Mouse (Mus musculus): ENCODE measurements around the gene Thsd4. TPM values are rescaled to one million over a fixed set of nuclear protein-coding genes. Genes with fewer than 3 reads are reported as not detected.

Thsd4 gene
- total and polyA plus RNA-seq, 2 experiments from 2014 or later, result 4.8 to 45.0 TPM

DNA sequence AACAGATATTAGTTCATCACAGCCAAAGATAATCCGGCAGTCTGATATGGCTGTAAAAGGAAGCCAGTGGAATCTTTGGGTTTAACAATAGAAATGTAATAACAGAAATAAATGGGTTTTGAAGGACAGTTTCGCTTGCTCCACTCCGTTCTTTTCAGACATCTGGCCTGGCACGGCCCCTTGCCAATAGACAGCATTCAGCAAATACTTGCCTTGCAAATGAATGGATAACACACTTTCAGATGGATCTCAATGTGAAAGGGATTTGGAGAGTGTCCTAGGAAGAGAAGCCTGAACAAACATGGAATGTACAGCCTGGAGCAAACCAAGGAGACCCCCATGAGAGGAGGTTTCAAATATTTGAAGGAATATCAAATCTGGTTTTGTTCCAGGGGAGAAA, 295.2 kb downstream of the Thsd4 start:
- 76% methylated on average over 4 of the region's 4 CpGs for WGBS
- H3K4me1 ChIP-seq (ENCODE audit: control insufficient read depth, insufficient read depth), result no peaks in the 10 kb centered on the region
- no peak overlapping the region for H3K9ac ChIP-seq (replicated peaks; ENCODE audit: low read depth, low read length)
- no peaks in the 10 kb centered on the region for H3K36me3 ChIP-seq (replicated peaks; ENCODE audit: control insufficient read depth, insufficient read depth, low read length)
- H3K27me3 ChIP-seq (ENCODE audit: control insufficient read depth, insufficient read depth, low read length), result no peaks in the 10 kb centered on the region
- H3K9me3 ChIP-seq (replicated peaks; ENCODE audit: control insufficient read depth, low read length), result no peaks in the 10 kb centered on the region
- H3K27ac ChIP-seq (ENCODE audit: low read depth), result no peak overlapping the region
- no peak for ATAC-seq (ENCODE audit: insufficient read depth, low read depth)
- TF ChIP-seq EP300 (IDR thresholded peaks at IDR 0.05; ENCODE audit: low read depth) (no peak), CTCF (IDR thresholded peaks at IDR 0.05; ENCODE audit: low read depth) (no peak)
- no peak overlapping the region for H3K4me3 ChIP-seq (ENCODE audit: low read depth, low read length)
- no peak for DNase-seq (ENCODE audit: low spot score)
- H3K4me2 ChIP-seq (ENCODE audit: low read depth, low read length), result no peak overlapping the region

GRCm38 (mm10) chr9:60226155-60226554, 295.7 kb downstream of the Thsd4 start:
- WGBS, result 79% methylated on average over 14 of the region's 14 CpGs
- H3K9me3 ChIP-seq (replicated peaks; ENCODE audit: control insufficient read depth, low read length), result no peaks in the 10 kb centered on the region
- H3K4me2 ChIP-seq (ENCODE audit: low read depth, low read length), result no peak overlapping the region
- H3K36me3 ChIP-seq (replicated peaks; ENCODE audit: control insufficient read depth, insufficient read depth, low read length), result no peaks in the 10 kb centered on the region
- no peak overlapping the region for H3K4me3 ChIP-seq (ENCODE audit: low read depth, low read length)
- H3K27ac ChIP-seq (ENCODE audit: low read depth), result no peak overlapping the region
- H3K9ac ChIP-seq (replicated peaks; ENCODE audit: low read depth, low read length), result no peak overlapping the region
- TF ChIP-seq EP300 (IDR thresholded peaks at IDR 0.05; ENCODE audit: low read depth) (no peak), CTCF (IDR thresholded peaks at IDR 0.05; ENCODE audit: low read depth) (no peak)
- DNase-seq (ENCODE audit: low spot score), result no peak
- H3K27me3 ChIP-seq (ENCODE audit: control insufficient read depth, insufficient read depth, low read length), result no peaks in the 10 kb centered on the region
- no peak for ATAC-seq (ENCODE audit: insufficient read depth, low read depth)
- H3K4me1 ChIP-seq (ENCODE audit: control insufficient read depth, insufficient read depth), result no peaks in the 10 kb centered on the region

DNA sequence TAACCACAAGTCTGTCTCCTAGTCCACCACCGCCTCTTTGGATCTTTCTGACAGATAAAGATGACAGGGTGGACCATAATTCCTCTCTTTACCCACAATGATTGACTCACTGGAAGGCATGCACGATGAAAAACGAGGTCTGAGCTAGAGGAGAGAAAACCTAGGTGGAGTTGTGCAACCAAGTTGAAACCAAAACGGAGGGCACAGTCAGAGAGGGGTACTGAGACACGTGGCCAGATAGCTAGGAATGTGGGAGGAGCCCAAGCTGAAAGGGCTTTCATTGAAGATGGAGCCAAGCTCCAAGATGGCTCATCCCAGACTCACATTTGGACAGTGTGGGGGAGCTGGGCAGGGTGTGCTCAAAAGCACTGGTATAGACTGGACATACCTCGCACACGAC, 296.4 kb downstream of the Thsd4 start:
- H3K4me2 ChIP-seq (ENCODE audit: low read depth, low read length), result no peak overlapping the region
- H3K4me3 ChIP-seq (ENCODE audit: low read depth, low read length), result no peak overlapping the region
- no peaks in the 10 kb centered on the region for H3K4me1 ChIP-seq (ENCODE audit: control insufficient read depth, insufficient read depth)
- no peak overlapping the region for H3K27ac ChIP-seq (ENCODE audit: low read depth)
- H3K36me3 ChIP-seq (replicated peaks; ENCODE audit: control insufficient read depth, insufficient read depth, low read length), result no peaks in the 10 kb centered on the region
- no peak overlapping the region for H3K9ac ChIP-seq (replicated peaks; ENCODE audit: low read depth, low read length)
- ATAC-seq (ENCODE audit: insufficient read depth, low read depth) (no peak), DNase-seq (ENCODE audit: low spot score) (no peak)
- no peaks in the 10 kb centered on the region for H3K9me3 ChIP-seq (replicated peaks; ENCODE audit: control insufficient read depth, low read length)
- WGBS, result 68% methylated on average over 7 of the region's 7 CpGs
- H3K27me3 ChIP-seq (ENCODE audit: control insufficient read depth, insufficient read depth, low read length), result no peaks in the 10 kb centered on the region
- no peak for TF ChIP-seq CTCF (IDR thresholded peaks at IDR 0.05; ENCODE audit: low read depth)
- no peak for TF ChIP-seq EP300 (IDR thresholded peaks at IDR 0.05; ENCODE audit: low read depth)

- Histone ChIP-seq H3K9me3 (replicated peaks; ENCODE audit: control insufficient read depth, low read length) (no peaks in the 10 kb centered on the region), H3K4me2 (ENCODE audit: low read depth, low read length) (no peak overlapping the region), H3K4me3 (ENCODE audit: low read depth, low read length) (no peak overlapping the region), H3K27me3 (ENCODE audit: control insufficient read depth, insufficient read depth, low read length) (no peaks in the 10 kb centered on the region), H3K4me1 (ENCODE audit: control insufficient read depth, insufficient read depth) (no peaks in the 10 kb centered on the region), H3K36me3 (replicated peaks; ENCODE audit: control insufficient read depth, insufficient read depth, low read length) (no peaks in the 10 kb centered on the region), H3K27ac (ENCODE audit: low read depth) (no peak overlapping the region), H3K9ac (replicated peaks; ENCODE audit: low read depth, low read length) (no peak overlapping the region)
- ATAC-seq (ENCODE audit: insufficient read depth, low read depth) (no peak), DNase-seq (ENCODE audit: low spot score) (no peak)
- TF ChIP-seq CTCF (IDR thresholded peaks at IDR 0.05; ENCODE audit: low read depth) (no peak), EP300 (IDR thresholded peaks at IDR 0.05; ENCODE audit: low read depth) (no peak)
- WGBS, result 79% methylated on average over 6 of the region's 6 CpGs
Measured at GRCm38 (mm10) chr9:60224039-60224695, 297.7 kb downstream of the Thsd4 start.

DNA sequence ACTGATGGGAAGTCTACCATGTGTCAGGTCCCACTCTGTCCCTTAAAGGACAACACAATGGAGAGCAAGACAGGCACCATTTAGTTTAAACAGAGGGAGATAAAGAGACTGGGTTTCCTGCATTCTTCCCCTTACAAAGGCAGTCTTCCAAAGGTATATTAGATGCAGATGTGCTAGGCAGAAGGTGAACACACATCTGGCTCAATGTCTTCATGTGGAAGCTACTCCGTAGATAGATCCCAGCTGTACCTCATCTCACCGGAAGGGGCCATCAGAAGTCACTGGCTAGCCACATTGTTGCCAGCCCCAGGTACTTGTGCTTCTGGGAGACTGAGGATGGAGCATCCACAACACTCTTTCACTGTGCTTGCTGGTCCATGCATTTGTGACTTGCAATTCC, 301.4 kb downstream of the Thsd4 start:
- no peak overlapping the region for H3K4me2 ChIP-seq (ENCODE audit: low read depth, low read length)
- no peaks in the 10 kb centered on the region for H3K36me3 ChIP-seq (replicated peaks; ENCODE audit: control insufficient read depth, insufficient read depth, low read length)
- no peaks in the 10 kb centered on the region for H3K4me1 ChIP-seq (ENCODE audit: control insufficient read depth, insufficient read depth)
- H3K4me3 ChIP-seq (ENCODE audit: low read depth, low read length), result no peak overlapping the region
- H3K9me3 ChIP-seq (replicated peaks; ENCODE audit: control insufficient read depth, low read length), result no peaks in the 10 kb centered on the region
- no peak for DNase-seq (ENCODE audit: low spot score)
- no peaks in the 10 kb centered on the region for H3K27me3 ChIP-seq (ENCODE audit: control insufficient read depth, insufficient read depth, low read length)
- TF ChIP-seq CTCF (IDR thresholded peaks at IDR 0.05; ENCODE audit: low read depth), result no peak
- no peak for TF ChIP-seq EP300 (IDR thresholded peaks at IDR 0.05; ENCODE audit: low read depth)
- ATAC-seq (ENCODE audit: insufficient read depth, low read depth), result no peak
- H3K27ac ChIP-seq (ENCODE audit: low read depth), result no peak overlapping the region
- H3K9ac ChIP-seq (replicated peaks; ENCODE audit: low read depth, low read length), result no peak overlapping the region
- whole genome bisulfite sequencing, result 92% methylated on average over 2 of the region's 2 CpGs

DNA sequence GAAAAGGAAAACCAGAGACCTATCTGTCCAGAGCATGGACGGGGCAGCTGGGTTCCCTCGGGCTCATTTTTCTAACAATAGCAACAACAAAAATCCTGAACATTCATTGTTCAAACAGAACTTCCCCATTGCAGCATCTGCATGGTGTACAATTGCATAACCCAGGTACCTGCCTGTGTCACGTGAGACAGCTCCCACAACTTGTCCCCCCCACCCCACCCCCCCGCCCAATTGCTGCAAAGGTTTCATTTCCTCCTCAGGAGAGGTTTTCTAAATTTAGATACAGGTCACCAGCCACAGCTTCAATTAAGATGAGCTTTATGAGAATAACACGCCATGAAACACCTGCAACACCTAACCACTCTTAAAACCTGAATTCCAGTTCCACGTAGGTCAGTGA, 303.4 kb downstream of the Thsd4 start:
- DNase-seq (ENCODE audit: low spot score) (no peak), ATAC-seq (ENCODE audit: insufficient read depth, low read depth) (no peak)
- Histone ChIP-seq H3K4me3 (ENCODE audit: low read depth, low read length) (no peak overlapping the region), H3K9ac (replicated peaks; ENCODE audit: low read depth, low read length) (no peak overlapping the region), H3K9me3 (replicated peaks; ENCODE audit: control insufficient read depth, low read length) (no peaks in the 10 kb centered on the region), H3K4me2 (ENCODE audit: low read depth, low read length) (no peak overlapping the region), H3K4me1 (ENCODE audit: control insufficient read depth, insufficient read depth) (no peaks in the 10 kb centered on the region), H3K27ac (ENCODE audit: low read depth) (no peak overlapping the region), H3K27me3 (ENCODE audit: control insufficient read depth, insufficient read depth, low read length) (no peaks in the 10 kb centered on the region), H3K36me3 (replicated peaks; ENCODE audit: control insufficient read depth, insufficient read depth, low read length) (no peaks in the 10 kb centered on the region)
- WGBS, result 47% methylated on average over 6 of the region's 6 CpGs
- no peak for TF ChIP-seq EP300 (IDR thresholded peaks at IDR 0.05; ENCODE audit: low read depth)
- no peak for TF ChIP-seq CTCF (IDR thresholded peaks at IDR 0.05; ENCODE audit: low read depth)
